Mouse (Mus musculus) duodenum, adult 2 months (tissue): ENCODE measurements around the gene Mip. TPM values are rescaled to one million over a fixed set of nuclear protein-coding genes. Genes with fewer than 3 reads are reported as not detected.

Source experiments
- polyA plus RNA-seq: library from polyadenylated mRNA; depleted of rRNA; stranded (reverse); fragments of >200 nt; gene quantifications from 2 replicates; pipeline ENCODE4 v1.2.3, GENCODE M21; 2012; ENCODE audit warnings: low replicate concordance; rRNA removed

Gene Mip
- polyA plus RNA-seq: not detected in 2 replicates

GRCm38 (mm10) chr10:128225538-128225937 lies at the start of gene Mip:
Gene Mip (plus strand): TSS chr10:128225838.

GRCm38 (mm10) chr10:128179989-128180388 lies 45.6 kb upstream of the Mip start, which contains the start of gene Rbms2:
Gene Rbms2 (minus strand): TSS chr10:128180297.

DNA sequence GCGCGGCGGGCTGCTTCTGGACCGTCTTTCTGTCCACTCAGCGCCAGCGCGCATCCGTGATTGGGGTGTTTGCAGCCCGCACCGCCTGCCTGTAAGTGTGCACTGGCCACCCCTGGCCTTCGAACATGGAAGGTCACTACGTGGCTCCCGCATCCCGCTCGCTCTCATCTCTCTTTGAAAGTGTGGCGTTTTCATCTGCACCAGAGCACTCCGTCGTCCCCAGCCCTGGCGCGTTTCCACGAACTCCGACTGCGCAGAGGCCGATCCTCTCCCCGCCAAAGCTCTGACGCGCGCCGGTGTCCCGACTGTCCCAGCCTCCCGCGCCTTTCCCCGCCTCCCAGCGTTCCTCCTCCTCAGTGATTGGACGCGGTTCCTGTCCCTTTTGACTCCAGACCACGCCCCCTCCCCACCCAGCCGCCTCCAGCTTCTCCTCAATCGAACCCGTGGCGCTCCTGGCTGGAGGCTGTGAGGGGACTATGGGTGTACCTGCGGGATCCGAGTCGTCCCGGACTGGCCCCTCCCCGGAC lies 31.6 kb upstream of the Mip start, which contains the start of gene Gls2:
Gene Gls2, plus strand, starts transcription at position 434 of the 527 bp plus-strand sequence.

GRCm38 (mm10) chr10:128211390-128212108 lies 14.1 kb upstream of the Mip start, which contains the start of gene Spryd4:
Gene Spryd4 (minus strand): TSS chr10:128211807.

DNA sequence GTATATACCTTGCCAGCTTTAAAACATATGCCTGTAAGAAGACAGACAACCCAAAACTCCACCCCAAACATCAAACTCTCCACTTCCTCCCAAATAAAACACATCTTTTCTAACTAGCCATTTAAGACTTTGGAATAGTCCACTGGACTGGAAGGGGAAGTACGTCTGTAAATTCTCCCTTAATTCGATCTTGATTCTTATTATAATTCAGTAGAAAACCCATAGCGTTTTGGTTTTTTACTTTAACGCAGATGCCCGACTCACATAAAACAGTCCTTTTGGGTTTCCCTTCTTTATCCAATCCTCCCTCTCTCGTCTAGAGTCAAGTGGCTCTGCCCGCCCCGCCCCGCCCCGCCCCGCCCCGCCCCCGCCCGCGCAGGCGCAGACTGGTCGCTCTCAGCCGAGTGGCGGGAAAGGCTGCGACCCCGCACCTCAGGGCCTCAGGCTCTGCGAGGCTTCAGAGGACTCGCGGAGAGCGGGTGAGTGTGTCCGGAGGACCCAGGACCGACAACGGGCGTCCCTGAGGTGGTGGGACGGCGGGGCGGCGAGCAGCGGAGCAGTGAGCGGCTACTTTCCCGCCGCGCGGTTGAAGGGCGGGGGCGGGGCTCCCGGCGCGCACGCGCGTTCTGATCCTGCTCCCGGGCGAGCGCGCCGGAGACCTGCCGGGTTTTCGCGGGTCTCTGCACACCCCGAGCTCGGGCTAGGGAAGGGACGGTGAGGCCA lies 6.2 kb downstream of the Mip start, which contains the start of gene Timeless:
Gene Timeless, plus strand, starts transcription at position 369 of the 723 bp plus-strand sequence.

GRCm38 (mm10) chr10:128253677-128254255 lies 28.1 kb downstream of the Mip start, which contains the start of gene Apon:
Gene Apon (plus strand): TSS chr10:128254096.

DNA sequence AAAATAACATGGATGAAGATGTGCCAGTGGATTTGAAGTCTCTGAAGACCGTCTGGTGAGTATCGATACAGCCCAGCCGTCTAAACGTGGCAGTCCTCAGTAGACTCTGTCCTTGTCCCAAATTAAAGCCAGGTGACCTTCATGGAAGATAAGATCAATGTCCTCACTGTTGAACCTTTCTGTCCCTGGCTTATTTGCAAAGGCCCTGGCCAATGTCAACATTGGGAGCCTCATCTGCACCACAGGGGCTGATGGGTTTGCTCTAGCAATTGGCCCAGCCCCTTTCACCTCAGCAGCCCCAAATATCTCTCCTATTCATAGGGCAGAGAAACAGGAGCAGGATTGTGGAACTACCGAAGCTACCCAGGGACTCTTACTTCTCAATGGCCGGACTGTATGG lies 42.7 kb downstream of the Mip start, which contains the start of gene Apof:
Gene Apof, plus strand, starts transcription at position 301 of the 400 bp plus-strand sequence.

DNA sequence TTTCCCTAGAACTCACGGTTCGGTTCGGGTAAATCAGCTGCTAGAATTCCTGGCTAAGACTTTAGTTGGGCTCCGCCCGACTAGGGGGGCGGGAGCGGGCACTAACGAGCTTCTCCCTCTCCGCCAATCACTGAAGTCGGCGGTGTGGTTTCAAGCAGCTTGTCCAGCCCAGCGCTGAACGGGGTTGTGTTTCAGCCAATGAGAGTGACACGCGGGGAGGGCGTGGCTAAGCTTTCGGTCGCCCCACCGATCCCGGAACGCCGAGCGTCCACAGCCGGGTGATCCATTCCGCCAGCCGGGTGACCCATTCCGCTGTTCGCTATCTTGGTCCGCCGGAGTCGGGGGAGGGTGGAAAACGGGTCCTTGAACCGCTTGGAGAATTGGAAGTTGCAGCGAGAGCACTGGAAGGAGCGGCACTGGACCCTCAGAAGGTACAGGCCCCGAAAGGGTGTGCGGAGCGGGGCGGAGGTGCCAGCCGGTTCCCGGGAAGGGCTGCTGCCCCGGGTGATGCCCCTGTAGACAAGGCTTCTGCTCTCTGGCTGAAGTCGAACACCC lies 44.7 kb downstream of the Mip start, which contains the start of gene Stat2:
Gene Stat2, plus strand, starts transcription at position 273 of the 555 bp plus-strand sequence.

Other genes starting within 250 kb of the Mip start
- gene Hsd17b6, start 218.2 kb upstream of the Mip start, polyA plus RNA-seq: 33.8 and 58.5 TPM in 2 replicates
- 0.87 and 1.6 TPM in 2 replicates for gene Prim1, start 210.7 kb upstream of the Mip start, polyA plus RNA-seq
- gene Naca, start 190.3 kb upstream of the Mip start, polyA plus RNA-seq: 82.6 and 172 TPM in 2 replicates
- gene Ptges3, start 166.9 kb upstream of the Mip start, polyA plus RNA-seq: 37.4 and 83.8 TPM in 2 replicates
- 6,260 and 7,330 TPM in 2 replicates for gene Atp5b, start 142.6 kb upstream of the Mip start, polyA plus RNA-seq
- gene Baz2a, start 134.3 kb upstream of the Mip start, polyA plus RNA-seq: 18.9 and 20.4 TPM in 2 replicates
- 38.0 and 39.4 TPM in 2 replicates for gene Rbms2, start 45.5 kb upstream of the Mip start, polyA plus RNA-seq
- 8.7 and 12.3 TPM in 2 replicates for gene Gls2, start 31.4 kb upstream of the Mip start, polyA plus RNA-seq
- 8.0 and 8.8 TPM in 2 replicates for gene Spryd4, start 14.0 kb upstream of the Mip start, polyA plus RNA-seq
- 1.1 and 1.8 TPM in 2 replicates for gene Timeless, start 6.2 kb downstream of the Mip start, polyA plus RNA-seq
- gene Apon, start 28.3 kb downstream of the Mip start, polyA plus RNA-seq: not detected in 2 replicates
- 0.07 TPM in 1 of 2 replicates, not detected in the other for gene Apof, start 42.8 kb downstream of the Mip start, polyA plus RNA-seq
- gene Stat2, start 44.7 kb downstream of the Mip start, polyA plus RNA-seq: 14.9 and 17.8 TPM in 2 replicates
- gene Il23a, start 72.9 kb downstream of the Mip start, polyA plus RNA-seq: 0.09 TPM in 1 of 2 replicates, not detected in the other
- 11.9 and 15.5 TPM in 2 replicates for gene Pan2, start 77.5 kb downstream of the Mip start, polyA plus RNA-seq
- gene Cnpy2, start 96.6 kb downstream of the Mip start, polyA plus RNA-seq: 19.5 and 28.4 TPM in 2 replicates
- 297 and 431 TPM in 2 replicates for gene Cs, start 111.9 kb downstream of the Mip start, polyA plus RNA-seq
- gene Coq10a, start 143.2 kb downstream of the Mip start, polyA plus RNA-seq: 16.2 and 26.7 TPM in 2 replicates
- gene Ankrd52, start 151.3 kb downstream of the Mip start, polyA plus RNA-seq: 11.3 and 18.5 TPM in 2 replicates
- 340 and 495 TPM in 2 replicates for gene Slc39a5, start 175.4 kb downstream of the Mip start, polyA plus RNA-seq
- 23.4 and 29.3 TPM in 2 replicates for gene Nabp2, start 185.7 kb downstream of the Mip start, polyA plus RNA-seq
- 10.0 and 17.7 TPM in 2 replicates for gene Rnf41, start 185.8 kb downstream of the Mip start, polyA plus RNA-seq
- gene Smarcc2, start 233.4 kb downstream of the Mip start, polyA plus RNA-seq: 59.9 and 73.0 TPM in 2 replicates